Mouse (Mus musculus): ENCODE results near the gene Omg.

- no peak for TF ChIP-seq CTCF (IDR thresholded peaks at IDR 0.05; ENCODE audit: extremely low read depth, insufficient read depth, low read length)
- no peak for TF ChIP-seq POLR2A (IDR thresholded peaks at IDR 0.05; ENCODE audit: extremely low read depth, insufficient read depth, low read length)
These were observed 20.4 kb upstream of the Omg start for GRCm38 (mm10) chr11:79524310-79524575.

Data from cortical plate, adult 2 months (tissue).